Mouse (Mus musculus): Measurements from ENCODE around the gene Fam129a. TPM values are rescaled to one million over a fixed set of nuclear protein-coding genes. Genes with fewer than 3 reads are reported as not detected.
"Not testable (repeated sequence)": the region's sequence is repeated elsewhere in the genome, so short reads cannot be mapped to it uniquely, and the experiment has no call there.

The Fam129a gene
- total and polyA plus RNA-seq, 2 experiments from 2014 or later: 0.75 to 2.9 TPM

- ATAC-seq (no peak), DNase-seq (no peak)
- WGBS: 82% methylated on average over 6 of the region's 6 CpGs
Measured at GRCm38 (mm10) chr1:151597677-151598297, 26.8 kb downstream of the Fam129a start.

DNA sequence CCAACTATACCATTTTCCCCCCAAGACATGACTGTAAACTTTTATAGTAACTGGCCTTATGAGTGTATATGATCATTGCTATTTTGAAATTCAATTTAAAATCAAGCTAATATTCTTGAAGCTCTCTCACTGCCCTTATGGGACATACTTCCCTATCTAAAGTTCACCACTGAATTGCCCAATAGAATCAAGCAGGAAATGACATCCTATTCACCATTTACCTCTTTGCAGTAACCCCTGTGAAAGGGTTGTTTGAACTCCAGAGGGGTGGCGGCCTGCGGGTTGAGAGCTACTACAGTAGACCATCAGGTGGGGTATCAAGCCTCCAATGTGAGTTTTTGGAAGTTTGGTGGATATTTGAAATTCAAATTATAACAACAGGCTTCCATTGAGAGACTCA lies 27.9 kb downstream of the Fam129a start:
- TF ChIP-seq CTCF (IDR thresholded peaks at IDR 0.05; ENCODE audit: low read depth): no peak
- no peak overlapping the region for H3K9ac ChIP-seq
- H3K4me3 ChIP-seq (ENCODE audit: low read depth, low read length): no peak overlapping the region
- DNase-seq (no peak), ATAC-seq (no peak)
- H3K4me2 ChIP-seq (ENCODE audit: low read depth): no peak overlapping the region
- H3K27me3 ChIP-seq (ENCODE audit: insufficient read depth, low read length): no peaks in the 10 kb centered on the region
- 97% methylated on average over 2 of the region's 2 CpGs for WGBS
- H3K36me3 ChIP-seq (ENCODE audit: insufficient read depth): no peaks in the 10 kb centered on the region
- no peaks in the 10 kb centered on the region for H3K4me1 ChIP-seq (ENCODE audit: insufficient read depth)
- H3K9me3 ChIP-seq (ENCODE audit: low read length): no peaks in the 10 kb centered on the region
- H3K27ac ChIP-seq (ENCODE audit: low read depth, low read length): no peak overlapping the region

More at GRCm38 (mm10) chr1:151597677-151598297, 26.8 kb downstream of the Fam129a start:
- H3K4me2 ChIP-seq (ENCODE audit: low read depth): no peak overlapping the region
- H3K9me3 ChIP-seq (ENCODE audit: low read length): no peaks in the 10 kb centered on the region
- no peak overlapping the region for H3K4me3 ChIP-seq (ENCODE audit: low read depth, low read length)
- TF ChIP-seq CTCF (IDR thresholded peaks at IDR 0.05; ENCODE audit: low read depth): no peak
- H3K36me3 ChIP-seq (ENCODE audit: insufficient read depth): no peaks in the 10 kb centered on the region
- H3K4me1 ChIP-seq (ENCODE audit: insufficient read depth): no peaks in the 10 kb centered on the region
- no peaks in the 10 kb centered on the region for H3K27me3 ChIP-seq (ENCODE audit: insufficient read depth, low read length)
- H3K9ac ChIP-seq: no peak overlapping the region
- H3K27ac ChIP-seq (ENCODE audit: low read depth, low read length): no peak overlapping the region

- Histone ChIP-seq H3K27ac (ENCODE audit: low read depth, low read length) (no peak overlapping the region), H3K4me1 (ENCODE audit: insufficient read depth) (no peaks in the 10 kb centered on the region), H3K9ac (no peak overlapping the region), H3K4me2 (ENCODE audit: low read depth) (no peak overlapping the region), H3K36me3 (ENCODE audit: insufficient read depth) (no peaks in the 10 kb centered on the region), H3K9me3 (ENCODE audit: low read length) (no peaks in the 10 kb centered on the region), H3K27me3 (ENCODE audit: insufficient read depth, low read length) (no peaks in the 10 kb centered on the region), H3K4me3 (ENCODE audit: low read depth, low read length) (no peak overlapping the region)
- no peak for ATAC-seq
- DNase-seq: no peak
- WGBS: 79% methylated on average over 2 of the region's 2 CpGs
- no peak for TF ChIP-seq CTCF (IDR thresholded peaks at IDR 0.05; ENCODE audit: low read depth)
Measured at GRCm38 (mm10) chr1:151604328-151604727, 33.3 kb downstream of the Fam129a start.

- H3K9me3 ChIP-seq (ENCODE audit: low read length); H3K36me3 ChIP-seq (ENCODE audit: insufficient read depth); H3K27me3 ChIP-seq (ENCODE audit: insufficient read depth, low read length); H3K9ac ChIP-seq; ATAC-seq; H3K4me2 ChIP-seq (ENCODE audit: low read depth); H3K27ac ChIP-seq (ENCODE audit: low read depth, low read length); H3K4me3 ChIP-seq (ENCODE audit: low read depth, low read length); DNase-seq; H3K4me1 ChIP-seq (ENCODE audit: insufficient read depth): not testable (repeated sequence)
- 84% methylated on average over 3 of the region's 3 CpGs for WGBS
Measured at GRCm38 (mm10) chr1:151607957-151608356, 37.0 kb downstream of the Fam129a start.

GRCm38 (mm10) chr1:151610621-151611020 lies 39.6 kb downstream of the Fam129a start:
- Histone ChIP-seq H3K4me3 (ENCODE audit: low read depth, low read length) (no peak overlapping the region), H3K9me3 (ENCODE audit: low read length) (no peaks in the 10 kb centered on the region), H3K9ac (no peak overlapping the region), H3K36me3 (ENCODE audit: insufficient read depth) (no peaks in the 10 kb centered on the region), H3K4me2 (ENCODE audit: low read depth) (no peak overlapping the region), H3K27ac (ENCODE audit: low read depth, low read length) (no peak overlapping the region), H3K4me1 (ENCODE audit: insufficient read depth) (no peaks in the 10 kb centered on the region), H3K27me3 (ENCODE audit: insufficient read depth, low read length) (no peaks in the 10 kb centered on the region)
- ATAC-seq: no peak
- no peak for TF ChIP-seq CTCF (IDR thresholded peaks at IDR 0.05; ENCODE audit: low read depth)
- no peak for DNase-seq

DNA sequence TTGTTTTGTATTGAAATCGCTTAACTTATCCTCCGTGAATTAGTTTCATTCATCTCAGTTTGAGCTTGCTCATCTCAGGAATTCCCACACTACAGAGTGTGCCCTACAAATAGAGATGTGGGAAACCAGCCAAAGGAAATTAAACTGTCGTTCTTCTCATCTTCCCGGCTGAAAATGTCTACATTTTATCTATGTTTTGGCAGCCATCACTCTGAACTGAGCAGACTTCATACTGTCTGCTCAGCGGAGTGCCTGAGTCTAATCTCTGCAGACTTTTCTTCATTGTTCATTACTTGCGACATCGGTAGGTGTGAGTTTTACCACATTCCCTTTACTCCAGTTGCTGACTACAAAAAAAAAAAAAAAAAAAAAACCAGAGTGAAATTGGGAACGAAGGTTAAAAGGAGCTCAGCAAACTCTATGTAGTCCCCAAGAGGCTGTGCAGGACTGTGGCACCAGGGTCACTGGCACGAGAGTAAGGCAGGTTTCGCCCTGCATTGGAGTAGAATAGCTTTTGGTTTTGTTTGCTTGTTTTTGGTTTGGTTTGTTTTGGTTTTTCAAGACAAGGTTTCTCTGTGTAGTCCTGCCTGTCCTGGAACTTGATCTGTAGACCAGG lies 43.4 kb downstream of the Fam129a start:
- Histone ChIP-seq H3K27me3 (ENCODE audit: insufficient read depth, low read length) (no peaks in the 10 kb centered on the region), H3K27ac (ENCODE audit: low read depth, low read length) (no peak overlapping the region), H3K4me3 (ENCODE audit: low read depth, low read length) (no peak overlapping the region), H3K9ac (no peak overlapping the region), H3K36me3 (ENCODE audit: insufficient read depth) (no peaks in the 10 kb centered on the region), H3K9me3 (ENCODE audit: low read length) (no peaks in the 10 kb centered on the region), H3K4me1 (ENCODE audit: insufficient read depth) (no peaks in the 10 kb centered on the region), H3K4me2 (ENCODE audit: low read depth) (no peak overlapping the region)
- ATAC-seq (peak; percentile 79; the same call in 1 of the 2 replicates), DNase-seq (peak; percentile 39)
- TF ChIP-seq CTCF (IDR thresholded peaks at IDR 0.05; ENCODE audit: low read depth): no peak
- 49% methylated on average over 10 of the region's 10 CpGs for WGBS

GRCm38 (mm10) chr1:151615625-151616024 lies 44.6 kb downstream of the Fam129a start:
- Histone ChIP-seq H3K27me3 (ENCODE audit: insufficient read depth, low read length) (no peaks in the 10 kb centered on the region), H3K4me2 (ENCODE audit: low read depth) (no peak overlapping the region), H3K36me3 (ENCODE audit: insufficient read depth) (no peaks in the 10 kb centered on the region), H3K9ac (no peak overlapping the region), H3K4me1 (ENCODE audit: insufficient read depth) (no peaks in the 10 kb centered on the region), H3K9me3 (ENCODE audit: low read length) (no peaks in the 10 kb centered on the region), H3K27ac (ENCODE audit: low read depth, low read length) (no peak overlapping the region), H3K4me3 (ENCODE audit: low read depth, low read length) (no peak overlapping the region)
- no peak for DNase-seq
- no peak for TF ChIP-seq CTCF (IDR thresholded peaks at IDR 0.05; ENCODE audit: low read depth)
- 95% methylated on average over 6 of the region's 6 CpGs for WGBS
- no peak for ATAC-seq

All from forebrain, postnatal 0 days (tissue).